Mouse (Mus musculus) right cerebral cortex, postnatal 36 days (tissue): Measurements from ENCODE around the gene Msln.
A peak's percentile ranks its signal among the peaks of the same experiment; 100 is the strongest.

Experiments
- DNase-seq, 2 experiments: peaks; one replicate each; pipeline ENCODE4 v3.0.0; 2022; ENCODE audit warnings: low spot score in 2 of 2, mixed read lengths in 1 of 2

Gene Msln

DNA sequence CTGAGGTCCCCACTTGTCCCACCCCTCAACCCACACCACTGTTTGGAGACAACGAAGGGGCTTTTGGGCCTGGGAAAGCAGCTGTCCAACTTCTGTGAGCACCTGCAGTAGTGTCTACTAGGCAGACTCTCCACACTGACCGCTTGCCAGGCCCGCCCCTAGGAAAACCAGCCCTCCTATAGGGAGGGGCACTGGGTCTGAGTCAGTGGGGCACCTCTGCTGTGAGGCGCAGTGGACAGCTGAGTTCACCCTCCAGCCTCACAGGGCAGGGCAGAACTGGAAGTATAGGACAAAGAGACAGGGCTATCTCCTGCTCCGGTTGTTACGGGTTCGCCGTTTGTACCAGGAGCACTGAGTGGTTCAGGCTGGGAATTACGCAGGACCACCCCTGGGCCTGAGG is at the start of gene Msln:
Msln (minus strand) TSS at position 138 of the 400 bp plus-strand sequence.
- no peak for DNase-seq

DNA sequence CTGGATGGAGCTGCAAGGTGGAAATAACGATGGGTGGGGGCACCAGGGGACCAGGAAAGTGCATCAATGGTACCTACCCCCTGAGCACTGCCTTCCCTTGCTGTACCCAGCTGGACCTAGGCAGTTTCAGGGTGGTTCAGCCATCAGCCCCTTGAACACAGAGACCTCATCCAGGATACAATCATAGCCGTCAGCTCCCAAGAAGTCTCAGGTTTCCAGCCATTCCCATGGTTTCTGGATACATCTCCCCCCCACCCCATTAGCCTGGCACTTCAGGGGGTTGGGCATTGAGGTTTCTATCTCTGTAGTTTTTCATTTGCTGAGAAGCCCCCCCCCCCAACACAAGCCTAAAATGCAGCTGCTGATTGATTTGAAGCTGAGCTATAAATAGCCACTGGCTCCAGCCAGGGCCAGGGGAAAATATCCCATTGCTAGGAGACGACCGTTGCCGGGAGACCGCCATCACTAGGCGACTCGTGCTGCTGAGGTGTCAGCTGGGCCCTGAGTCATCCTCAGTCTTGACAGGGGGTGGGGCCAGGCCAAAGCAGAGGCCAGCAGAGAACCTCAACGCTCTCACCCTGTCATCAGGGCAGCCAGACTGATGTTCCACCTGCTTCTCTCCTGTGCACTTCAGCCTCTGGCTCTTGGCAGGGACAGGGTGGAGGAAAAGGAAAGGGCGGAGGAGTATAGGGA is 48.8 kb upstream of the Msln start:
- DNase-seq: peak; percentile 87 to 88

- DNase-seq: peak in 1 of 2 experiments; percentile 61
These were observed 46.9 kb upstream of the Msln start for GRCm38 (mm10) chr17:25801029-25801428.

GRCm38 (mm10) chr17:25796951-25797369 is 42.8 kb upstream of the Msln start, which contains the start of gene Metrn:
TSS of gene Metrn (minus strand) at chr17:25797136.
- DNase-seq: peak in 1 of 2 experiments; percentile 63

DNA sequence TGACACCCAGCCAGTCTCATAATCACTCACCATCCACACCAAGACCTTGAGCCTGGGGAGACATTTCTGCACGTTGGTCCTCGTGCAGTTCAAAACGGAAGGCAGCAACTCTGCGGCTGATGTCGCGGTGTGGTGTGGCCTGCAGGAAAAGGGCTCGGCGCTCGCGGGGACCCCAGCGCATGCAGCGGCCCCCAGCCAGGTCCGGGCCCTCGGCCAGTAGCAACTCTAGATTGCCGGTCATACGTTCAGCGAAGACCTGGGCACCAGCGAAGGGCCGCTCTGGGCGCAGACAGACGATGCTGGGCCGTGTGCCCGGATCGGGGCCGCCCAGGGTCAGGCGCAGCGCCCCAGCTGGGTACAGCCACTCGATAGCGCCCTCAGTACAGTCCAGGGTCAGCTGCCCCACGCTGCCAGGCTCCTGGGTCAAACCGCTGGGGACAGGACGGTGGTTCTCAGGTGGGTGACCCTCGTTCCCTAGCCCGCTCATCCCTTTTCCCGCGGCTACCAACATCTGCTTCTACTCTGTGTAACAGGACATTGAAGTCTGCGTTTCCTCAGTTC is 42.1 kb upstream of the Msln start:
- no peak for DNase-seq

DNA sequence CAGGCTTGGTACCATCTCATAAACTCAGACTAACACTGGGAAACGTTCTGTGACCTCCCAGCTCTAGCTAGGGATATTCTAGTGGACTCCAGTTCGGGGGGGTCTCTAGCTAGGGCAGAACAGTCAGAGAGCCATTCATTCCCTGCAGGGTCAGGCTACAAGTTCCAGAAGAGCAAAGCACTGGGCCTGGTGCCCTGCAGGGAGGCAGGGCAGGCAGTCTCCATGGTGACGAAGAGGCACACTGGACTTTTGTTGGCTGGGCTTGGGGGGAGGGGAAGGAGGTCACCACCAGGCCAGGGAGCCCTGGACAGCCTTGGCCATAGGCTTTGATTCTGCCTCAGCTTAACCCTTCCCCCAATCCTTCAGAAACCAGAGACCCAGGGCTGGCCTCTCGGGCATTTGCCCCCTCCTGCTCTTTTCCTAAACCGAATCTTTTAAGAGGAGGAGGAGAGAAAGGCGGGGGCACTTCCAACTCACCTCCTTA is 41.5 kb upstream of the Msln start, which contains the start of gene AC134908.4:
AC134908.4 (minus strand) TSS at position 51 of the 484 bp plus-strand sequence.
- peak; percentile 66 to 73 for DNase-seq

DNA sequence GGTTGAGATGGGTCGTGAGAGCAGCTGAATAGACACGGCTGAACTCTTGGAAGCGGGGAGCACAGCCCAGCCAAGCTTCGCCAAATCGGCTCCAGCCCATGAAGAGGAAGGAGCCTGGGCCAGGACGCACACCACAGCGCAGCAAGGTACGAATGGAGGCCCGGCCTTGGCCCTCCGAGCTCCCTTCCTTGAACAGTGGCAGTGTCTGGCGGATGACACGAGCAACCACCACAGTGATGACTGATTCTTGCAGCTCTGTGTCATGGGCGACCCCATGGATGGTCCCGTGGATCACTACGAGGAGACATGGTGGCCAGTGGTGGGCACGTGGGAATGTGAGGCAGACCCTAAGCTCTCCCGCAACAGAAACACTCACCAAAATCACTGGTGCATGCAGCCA is 40.8 kb upstream of the Msln start:
- DNase-seq: no peak

GRCm38 (mm10) chr17:25794197-25794596 is 40.0 kb upstream of the Msln start:
- no peak for DNase-seq

GRCm38 (mm10) chr17:25792615-25793014 is 38.4 kb upstream of the Msln start, which contains the start of gene Fam173a:
TSS of gene Fam173a (minus strand) at chr17:25792901.
- peak; percentile 56 to 66 for DNase-seq

- DNase-seq: peak; percentile 67 to 69
These were observed 37.8 kb upstream of the Msln start for GRCm38 (mm10) chr17:25791843-25792527.

DNA sequence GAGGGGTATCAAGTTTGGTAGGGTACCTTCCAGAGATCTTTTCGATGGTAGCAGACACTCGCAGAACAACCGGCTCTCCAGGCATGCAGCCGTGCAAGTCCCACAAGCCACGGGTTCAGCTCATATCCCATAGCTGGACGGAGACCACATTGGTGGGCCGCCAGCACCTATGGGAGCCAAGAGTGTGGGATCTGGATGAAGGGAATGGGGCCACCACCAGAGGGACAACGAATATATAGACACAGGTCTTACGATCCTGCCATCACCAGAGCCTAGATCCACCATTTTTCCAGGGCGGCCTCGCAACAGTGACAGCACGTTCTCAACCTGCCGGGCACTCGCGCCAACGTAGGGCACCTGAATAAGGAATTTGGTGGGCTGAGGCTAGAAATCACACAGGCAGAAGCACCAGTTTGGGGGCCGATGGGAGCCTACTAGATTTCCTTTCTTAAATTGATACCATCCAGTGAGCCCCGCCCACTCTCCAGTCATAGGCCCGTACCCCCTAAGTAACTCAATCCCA is 37.2 kb upstream of the Msln start:
- no peak for DNase-seq

DNA sequence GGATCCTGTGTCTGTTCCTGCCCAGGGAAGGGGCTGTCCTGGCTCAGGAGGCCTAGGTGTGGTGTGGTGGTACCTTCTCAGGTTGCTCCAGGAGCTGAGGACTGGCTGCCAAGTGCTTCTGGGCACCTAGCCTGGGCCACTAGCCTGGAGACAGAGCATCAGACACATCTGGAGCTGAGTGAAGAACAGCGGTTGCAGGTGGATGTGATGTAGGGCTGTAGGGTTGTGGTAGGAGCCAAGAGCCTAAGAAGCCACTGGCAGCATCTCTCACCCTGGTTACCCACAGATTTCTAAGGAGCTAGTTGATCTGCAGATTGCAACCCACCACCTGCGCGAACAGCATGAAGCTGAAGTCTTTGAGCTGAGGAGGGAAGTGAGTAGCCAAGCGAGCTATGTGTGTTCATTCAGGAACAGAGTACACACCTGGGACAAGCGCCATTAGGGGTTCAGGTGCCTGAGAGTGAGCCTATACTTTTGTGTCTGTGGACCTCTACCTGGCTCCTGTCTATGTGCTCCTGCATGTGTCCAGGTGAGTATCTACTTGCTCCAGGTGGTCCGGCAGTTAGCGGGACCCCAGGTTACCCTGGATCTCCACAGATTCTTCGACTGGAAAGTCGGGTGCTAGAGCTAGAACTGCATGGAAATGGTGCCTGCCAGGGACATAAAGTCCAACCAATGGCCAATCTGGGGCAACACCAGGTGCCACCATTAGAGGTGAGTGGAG is 32.8 kb upstream of the Msln start:
- no peak for DNase-seq

GRCm38 (mm10) chr17:25786280-25786679 is 32.1 kb upstream of the Msln start, which contains the start of gene Ccdc78:
TSS of gene Ccdc78 (plus strand) at chr17:25786580.
- no peak for DNase-seq

- peak; percentile 93 to 94 for DNase-seq
These were observed 31.1 kb upstream of the Msln start, which contains the start of gene Haghl for GRCm38 (mm10) chr17:25785281-25785745. TSS of gene Haghl (minus strand) at chr17:25785673.

GRCm38 (mm10) chr17:25783861-25784574 is 29.8 kb upstream of the Msln start:
- no peak for DNase-seq

GRCm38 (mm10) chr17:25783086-25783485 is 28.9 kb upstream of the Msln start:
- no peak for DNase-seq

DNA sequence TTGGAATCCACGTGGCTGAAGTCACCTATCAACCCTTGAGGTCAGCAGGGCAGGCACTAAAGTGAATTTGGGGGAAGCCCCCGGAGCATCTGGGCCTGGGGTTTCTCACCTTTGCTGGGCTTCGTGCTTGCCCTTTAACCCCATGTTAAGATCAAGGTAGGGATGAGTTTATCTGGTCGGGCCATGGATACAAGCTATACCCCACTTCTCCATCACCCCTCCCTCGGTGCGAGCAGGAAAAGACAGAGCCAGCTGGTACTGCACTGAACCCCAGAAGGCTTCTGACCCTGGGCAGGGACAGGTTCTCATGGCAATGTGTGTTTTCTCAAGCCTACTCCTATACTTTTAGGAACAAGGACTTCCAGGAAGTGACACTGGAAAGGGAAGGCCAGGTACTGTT is 27.2 kb upstream of the Msln start:
- DNase-seq: no peak

DNA sequence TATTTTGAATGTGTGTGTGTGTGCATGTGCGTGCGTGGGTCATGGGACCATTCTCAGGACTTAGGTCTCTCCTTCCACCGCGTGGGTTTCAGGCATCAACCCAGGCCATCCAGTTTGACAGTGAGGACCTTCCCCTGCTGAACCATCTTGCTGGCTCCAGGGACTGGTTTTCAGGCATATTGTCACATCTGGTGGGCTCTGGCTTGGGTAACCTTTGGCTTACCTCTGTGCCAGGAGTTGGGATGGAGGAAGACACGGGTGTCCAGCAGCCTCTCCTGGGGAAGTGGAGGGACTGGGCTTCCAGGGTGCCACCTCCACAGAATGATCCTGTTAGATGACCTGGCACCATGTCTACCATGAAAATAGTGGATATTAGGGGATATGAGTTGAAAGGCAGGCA is 23.8 kb upstream of the Msln start:
- DNase-seq: no peak

DNA sequence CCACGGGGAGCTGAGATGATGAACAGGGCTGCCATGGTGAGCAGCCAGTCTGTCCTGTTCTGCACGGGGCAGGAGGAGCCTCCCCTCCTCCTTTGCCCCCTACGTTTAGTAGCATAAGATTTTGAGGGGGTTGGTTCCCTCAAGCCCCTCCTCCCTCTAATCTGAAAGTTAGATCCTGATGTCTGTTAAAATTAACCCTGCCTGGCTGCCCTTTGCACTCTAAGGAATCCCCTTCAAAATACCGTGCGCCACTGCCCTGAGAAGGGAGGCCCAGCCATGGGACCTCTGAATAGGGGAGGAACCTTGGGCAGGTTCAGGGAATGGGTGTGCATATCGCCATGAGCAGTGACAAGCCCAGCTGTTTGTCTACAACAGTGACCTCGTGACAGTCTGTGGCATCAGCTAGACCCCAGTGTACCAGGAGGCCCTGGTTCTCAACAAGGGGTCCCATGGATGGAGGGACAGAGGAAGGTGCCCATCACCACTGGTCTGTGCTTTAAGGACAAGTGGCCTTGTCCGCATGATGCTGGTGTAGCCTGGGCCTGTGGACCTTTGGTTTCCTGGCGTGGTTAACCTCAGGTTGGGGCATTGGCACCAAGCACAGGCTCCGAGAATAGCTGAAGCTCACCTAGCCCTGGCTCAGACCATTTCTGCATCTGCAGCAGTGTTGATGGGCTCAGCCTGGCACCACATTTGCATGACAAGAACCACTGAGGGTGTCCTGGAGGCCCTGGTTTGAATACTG is 21.3 kb upstream of the Msln start:
- DNase-seq: no peak

- DNase-seq: peak; percentile 96
These were observed 19.5 kb upstream of the Msln start, which contains the start of gene Narfl for GRCm38 (mm10) chr17:25773549-25774120. TSS of gene Narfl (plus strand) at chr17:25773776.
